Mouse (Mus musculus): Measurements from ENCODE around the gene Ccdc149. TPM values are rescaled to one million over a fixed set of nuclear protein-coding genes. Genes with fewer than 3 reads are reported as not detected.

Gene Ccdc149
- total and polyA plus RNA-seq, 3 experiments = not detected

GRCm38 (mm10) chr5:52391471-52391870, 79.8 kb downstream of the Ccdc149 start:
- DNase-seq (ENCODE audit: extremely low read depth) = no peak
- Histone ChIP-seq H3K27ac (ENCODE audit: insufficient read depth, low read depth) (no peak overlapping the region), H3K27me3 (replicated peaks) (no peaks in the 10 kb centered on the region), H3K79me2 (replicated peaks; ENCODE audit: control insufficient read depth, extremely low read depth, insufficient read depth, poor library complexity, severe bottlenecking) (no peaks in the 10 kb centered on the region), H3K9me3 (replicated peaks; ENCODE audit: low read length) (peaks cover 4% of the 10 kb centered on the region), H3K9ac (ENCODE audit: insufficient read depth, low read depth) (no peak overlapping the region), H3K4me3 (replicated peaks in 1 of 3; ENCODE audit: low read depth in 2 of 3, low read length in 2 of 3, poor library complexity in 1 of 3) (no peak overlapping the region), H3K4me2 (ENCODE audit: insufficient read depth, low read depth, poor library complexity, severe bottlenecking) (no peak overlapping the region), H3K4me1 (ENCODE audit: control insufficient read depth in 1 of 2, insufficient read depth in 2 of 2) (no peaks in the 10 kb centered on the region), H3K36me3 (replicated peaks in 1 of 2; ENCODE audit: control insufficient read depth in 1 of 2, insufficient read depth in 1 of 2, low read length in 1 of 2) (no peaks in the 10 kb centered on the region)
- in situ Hi-C loops (cut with MboI; ENCODE audit: low pct_ligation_motif_present, low pct_unique_long_range_greater_than_20kb, low sequenced_read_pairs) = no loop called here
- dilution Hi-C loops (cut with MboI; ENCODE audit: extremely low pct_ligation_motif_present, extremely low pct_unique_long_range_greater_than_20kb, low sequenced_read_pairs) = no loop called here
- TF ChIP-seq ZC3H11A (IDR thresholded peaks at IDR 0.05; ENCODE audit: low read depth, low read length) (no peak), MAFK (IDR thresholded peaks at IDR 0.05; ENCODE audit: insufficient replicate concordance, low read length) (no peak), JUND (conservative IDR thresholded peaks at IDR 0.05; ENCODE audit: low read depth, low read length) (no peak), IRF4 (IDR thresholded peaks at IDR 0.05; ENCODE audit: low read depth, low read length) (no peak)

GRCm38 (mm10) chr5:52390381-52390780, 80.9 kb downstream of the Ccdc149 start:
- Histone ChIP-seq H3K27ac (ENCODE audit: insufficient read depth, low read depth) (no peak overlapping the region), H3K9ac (ENCODE audit: insufficient read depth, low read depth) (no peak overlapping the region), H3K4me2 (ENCODE audit: insufficient read depth, low read depth, poor library complexity, severe bottlenecking) (no peak overlapping the region), H3K27me3 (replicated peaks) (no peaks in the 10 kb centered on the region), H3K36me3 (replicated peaks in 1 of 2; ENCODE audit: control insufficient read depth in 1 of 2, insufficient read depth in 1 of 2, low read length in 1 of 2) (no peaks in the 10 kb centered on the region), H3K4me1 (ENCODE audit: control insufficient read depth in 1 of 2, insufficient read depth in 2 of 2) (peaks cover 0 to 4% of the 10 kb centered on the region in 2 experiments; a peak in 2 of 4 replicates), H3K9me3 (replicated peaks; ENCODE audit: low read length) (peaks cover 4% of the 10 kb centered on the region), H3K79me2 (replicated peaks; ENCODE audit: control insufficient read depth, extremely low read depth, insufficient read depth, poor library complexity, severe bottlenecking) (no peaks in the 10 kb centered on the region), H3K4me3 (replicated peaks in 1 of 3; ENCODE audit: low read depth in 2 of 3, low read length in 2 of 3, poor library complexity in 1 of 3) (no peak overlapping the region)
- in situ Hi-C loops (cut with MboI; ENCODE audit: low pct_ligation_motif_present, low pct_unique_long_range_greater_than_20kb, low sequenced_read_pairs) = no loop called here
- no peak for TF ChIP-seq ZKSCAN1 (IDR thresholded peaks at IDR 0.05; ENCODE audit: borderline replicate concordance, low read depth, low read length)
- TF ChIP-seq JUN (IDR thresholded peaks at IDR 0.05; ENCODE audit: insufficient read depth, low read depth, low read length) = no peak
- DNase-seq (ENCODE audit: extremely low read depth) = no peak
- dilution Hi-C loops (cut with MboI; ENCODE audit: extremely low pct_ligation_motif_present, extremely low pct_unique_long_range_greater_than_20kb, low sequenced_read_pairs) = no loop called here

GRCm38 (mm10) chr5:52388092-52388749, 83.1 kb downstream of the Ccdc149 start:
- Histone ChIP-seq H3K4me1 (ENCODE audit: control insufficient read depth in 1 of 2, insufficient read depth in 2 of 2) (peaks cover 0 to 7% of the 10 kb centered on the region in 2 experiments; a peak in 2 of 4 replicates), H3K27ac (ENCODE audit: insufficient read depth, low read depth) (no peak overlapping the region), H3K9ac (ENCODE audit: insufficient read depth, low read depth) (no peak overlapping the region), H3K4me2 (ENCODE audit: insufficient read depth, low read depth, poor library complexity, severe bottlenecking) (no peak overlapping the region), H3K4me3 (replicated peaks in 1 of 3; ENCODE audit: low read depth in 2 of 3, low read length in 2 of 3, poor library complexity in 1 of 3) (no peak overlapping the region), H3K27me3 (replicated peaks) (no peaks in the 10 kb centered on the region), H3K79me2 (replicated peaks; ENCODE audit: control insufficient read depth, extremely low read depth, insufficient read depth, poor library complexity, severe bottlenecking) (no peaks in the 10 kb centered on the region), H3K36me3 (replicated peaks in 1 of 2; ENCODE audit: control insufficient read depth in 1 of 2, insufficient read depth in 1 of 2, low read length in 1 of 2) (no peaks in the 10 kb centered on the region), H3K9me3 (replicated peaks; ENCODE audit: low read length) (peaks cover 4% of the 10 kb centered on the region)
- in situ Hi-C loops (cut with MboI; ENCODE audit: low pct_ligation_motif_present, low pct_unique_long_range_greater_than_20kb, low sequenced_read_pairs) (no loop called here), dilution Hi-C loops (cut with MboI; ENCODE audit: extremely low pct_ligation_motif_present, extremely low pct_unique_long_range_greater_than_20kb, low sequenced_read_pairs) (no loop called here)
- no peak for DNase-seq (ENCODE audit: extremely low read depth)
- no peak for TF ChIP-seq IRF4 (IDR thresholded peaks at IDR 0.05; ENCODE audit: low read depth, low read length)
- no peak for TF ChIP-seq CHD2 (IDR thresholded peaks at IDR 0.05; ENCODE audit: low read length)
- no peak for TF ChIP-seq MAZ (IDR thresholded peaks at IDR 0.05; ENCODE audit: low read depth, low read length)
- no peak for TF ChIP-seq ELF1 (IDR thresholded peaks at IDR 0.05; ENCODE audit: low read depth, low read length)
- TF ChIP-seq BHLHE40 (IDR thresholded peaks at IDR 0.05; ENCODE audit: low read depth, low read length) = no peak
- TF ChIP-seq SMC3 (IDR thresholded peaks at IDR 0.05; ENCODE audit: low read depth, low read length) = no peak
